Mouse (Mus musculus): Measurements from ENCODE around the gene Syngr1.

DNA sequence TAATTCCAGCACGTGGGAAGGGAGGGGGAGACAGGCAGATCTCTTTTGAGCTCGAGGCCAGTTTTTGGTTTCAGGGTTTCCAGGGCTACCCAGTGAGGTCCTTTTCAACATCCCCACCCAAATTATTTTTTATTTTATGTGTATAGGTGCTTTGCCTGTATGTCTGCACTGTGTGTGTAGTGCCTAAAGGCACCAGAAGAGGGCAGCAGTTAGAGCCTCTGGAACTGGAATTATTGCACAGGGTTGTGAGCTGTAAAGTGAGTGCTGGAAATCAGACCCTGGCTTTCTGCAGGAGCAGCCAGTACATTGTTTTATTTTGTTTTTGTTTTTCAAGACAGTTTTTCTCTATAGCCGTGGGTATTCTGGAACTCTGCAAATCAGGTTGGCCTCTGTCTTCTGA lies 51.0 kb downstream of the Syngr1 start:
- no peak for TF ChIP-seq CTCF (IDR thresholded peaks at IDR 0.05; ENCODE audit: borderline replicate concordance, insufficient read depth, low read length)
- TF ChIP-seq POLR2A (IDR thresholded peaks at IDR 0.05; ENCODE audit: low read depth, low read length) = no peak

Measured in embryonic fibroblast, embryonic 13.5 days (primary cell).